Mouse (Mus musculus) intestine, embryonic 14.5 days (tissue): ENCODE measurements around the gene Skida1. TPM values are rescaled to one million over a fixed set of nuclear protein-coding genes. Genes with fewer than 3 reads are reported as not detected.

Source experiments
- ATAC-seq: fragments of 200-750 bp; cut with Nextera tagmentation; replicated peaks from 2 replicates; pipeline ENCODE4 v1.8.0; 2017; ENCODE audit warnings: low read depth, moderate number of reproducible peaks, moderate TSS enrichment, moderate library complexity; ENCODE audit not compliant: low FRiP score, low TSS enrichment
- DNase-seq: peaks from one replicate; pipeline ENCODE4 v3.0.0-alpha.2; 2018; ENCODE audit warnings: low spot score
- H3K27ac ChIP-seq: fragments of 300-500 bp; sonication (generic); 2 replicates; pipeline ENCODE4 v1.5.1; 2014; ENCODE audit warnings: low read depth, mild to moderate bottlenecking, control low read depth
- H3K27me3 ChIP-seq: fragments of 300-500 bp; sonication (generic); replicated peaks from 2 replicates; pipeline ENCODE4 v1.6.1; 2014; ENCODE audit warnings: low read length, control low read depth; ENCODE audit not compliant: control insufficient read depth, insufficient read depth
- H3K36me3 ChIP-seq: fragments of 300-500 bp; sonication (generic); 2 replicates; pipeline ENCODE4 v1.6.1; 2014; ENCODE audit warnings: low read length, control low read depth; ENCODE audit not compliant: control insufficient read depth, insufficient read depth
- H3K4me1 ChIP-seq: fragments of 300-500 bp; sonication (generic); replicated peaks from 2 replicates; pipeline ENCODE4 v1.6.1; 2014; ENCODE audit warnings: low read length, control low read depth, mixed read lengths; ENCODE audit not compliant: control insufficient read depth, insufficient read depth
- H3K4me2 ChIP-seq: fragments of 300-500 bp; sonication (generic); 2 replicates; pipeline ENCODE4 v1.6.1; 2014; ENCODE audit warnings: low read length
- H3K4me3 ChIP-seq: fragments of 300-500 bp; sonication (generic); 2 replicates; pipeline ENCODE4 v1.5.1; 2014; ENCODE audit warnings: low read depth, low read length, control low read depth, mixed read lengths
- H3K9ac ChIP-seq: fragments of 300-500 bp; sonication (generic); 2 replicates; pipeline ENCODE4 v1.6.1; 2014; ENCODE audit warnings: mild to moderate bottlenecking, low read length
- H3K9me3 ChIP-seq: fragments of 300-500 bp; sonication (generic); 2 replicates; pipeline ENCODE4 v1.6.1; 2016; ENCODE audit warnings: low read length, control low read depth; ENCODE audit not compliant: control insufficient read depth
- WGBS: fragments of 180-500 bp; shearing (Covaris S2); extraction: QIAGEN DNeasy Blood & Tissue Kit; methylation state at CpG from one replicate; pipeline ENCODE4 v1.1.7; 2014; 5-methylcytosine and 5-hydroxymethylcytosine counted together
- polyA plus RNA-seq: library from polyadenylated mRNA; unstranded; fragments of >200 nt; fragmentation: Nextera tagmentation; extraction: Ambion mirVana; gene quantifications from 2 replicates; pipeline ENCODE4 v1.2.1, GENCODE M21; 2014

Skida1 gene
- polyA plus RNA-seq, 1 experiment from 2014 or later, result 3.3 TPM

DNA sequence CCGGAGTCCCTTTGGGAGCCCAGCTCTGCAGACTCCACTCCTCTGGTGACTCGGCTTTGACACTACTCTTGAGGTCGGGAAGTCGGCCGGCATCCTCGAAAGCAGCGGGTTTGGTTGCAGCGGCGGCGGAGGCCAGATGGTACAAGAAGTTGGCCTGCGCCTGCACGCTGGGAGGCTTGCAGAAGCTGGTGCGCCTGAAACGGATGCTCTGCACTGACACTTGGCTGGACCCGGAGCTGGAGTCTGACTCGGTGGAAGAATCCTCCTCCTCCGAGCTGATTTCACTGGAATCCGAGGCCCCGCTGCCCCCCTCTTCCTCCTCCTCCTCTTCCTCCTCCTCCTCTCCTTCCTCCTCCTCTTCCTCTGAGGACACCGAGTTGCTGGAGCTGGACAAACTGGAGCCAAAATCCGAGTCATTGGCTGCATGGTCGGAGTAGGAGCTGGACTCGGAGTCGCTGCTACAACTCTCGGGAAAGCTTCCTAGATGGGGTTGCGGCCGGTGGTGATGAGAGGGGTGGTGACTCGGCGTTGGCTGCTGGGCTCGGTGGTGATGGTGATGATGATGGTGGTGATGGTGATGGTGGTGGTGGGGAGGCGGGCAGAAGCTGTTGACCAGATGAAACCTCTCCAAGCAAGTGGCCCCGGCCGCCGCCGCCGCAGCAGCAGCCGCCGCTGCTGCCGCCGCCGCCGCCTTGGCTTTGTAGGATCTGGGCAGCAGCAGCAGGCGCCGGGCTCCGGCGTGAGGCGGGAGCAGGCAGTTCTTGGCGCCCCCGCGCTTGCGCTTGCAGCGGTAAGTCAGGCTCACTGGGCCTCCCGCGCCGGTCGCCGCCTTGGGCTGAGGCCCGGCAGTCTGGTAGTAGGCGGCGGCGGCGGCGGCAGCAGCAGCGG lies 1.8 kb downstream of the Skida1 start:
- Histone ChIP-seq H3K27ac (peak overlapping the region; percentile 95), H3K4me2 (peak overlapping the region; percentile 85), H3K9ac (peak overlapping the region; percentile 87), H3K27me3 (no peaks in the 10 kb centered on the region), H3K9me3 (no peaks in the 10 kb centered on the region), H3K36me3 (no peaks in the 10 kb centered on the region), H3K4me1 (peaks cover 51% of the 10 kb centered on the region), H3K4me3 (peak overlapping the region; percentile 74)
- WGBS, result under 1% methylated on average over 64 of the region's 64 CpGs
- ATAC-seq, result peak; percentile 37
- peak; percentile 79 for DNase-seq

DNA sequence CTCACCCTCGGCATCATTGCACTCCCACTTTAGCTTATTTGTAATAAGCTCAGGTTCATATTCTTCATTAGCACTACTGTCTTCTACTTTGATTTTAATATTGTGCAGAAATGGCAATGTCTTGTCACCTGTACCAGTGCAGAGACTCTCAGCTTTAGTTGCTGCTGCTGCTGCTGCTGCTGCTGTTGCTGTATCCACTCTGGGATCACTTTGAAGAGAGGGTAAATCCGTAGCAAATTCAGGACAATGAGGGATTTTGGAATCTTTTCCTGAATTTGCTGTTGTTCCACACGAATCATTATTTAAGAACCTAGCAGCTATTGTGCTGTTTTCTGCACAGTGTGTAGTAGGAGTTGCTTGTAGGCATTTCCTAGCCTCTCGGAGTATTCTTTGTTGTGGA lies 2.7 kb downstream of the Skida1 start:
- 4% methylated on average over 4 of the region's 4 CpGs for WGBS
- Histone ChIP-seq H3K9ac (peak overlapping the region; percentile 87), H3K36me3 (no peaks in the 10 kb centered on the region), H3K9me3 (no peaks in the 10 kb centered on the region), H3K27me3 (no peaks in the 10 kb centered on the region), H3K4me2 (peak overlapping the region; percentile 85), H3K4me3 (peak overlapping the region; percentile 74), H3K4me1 (peaks cover 54% of the 10 kb centered on the region), H3K27ac (peak overlapping the region; percentile 95)
- ATAC-seq (no peak), DNase-seq (no peak)

DNA sequence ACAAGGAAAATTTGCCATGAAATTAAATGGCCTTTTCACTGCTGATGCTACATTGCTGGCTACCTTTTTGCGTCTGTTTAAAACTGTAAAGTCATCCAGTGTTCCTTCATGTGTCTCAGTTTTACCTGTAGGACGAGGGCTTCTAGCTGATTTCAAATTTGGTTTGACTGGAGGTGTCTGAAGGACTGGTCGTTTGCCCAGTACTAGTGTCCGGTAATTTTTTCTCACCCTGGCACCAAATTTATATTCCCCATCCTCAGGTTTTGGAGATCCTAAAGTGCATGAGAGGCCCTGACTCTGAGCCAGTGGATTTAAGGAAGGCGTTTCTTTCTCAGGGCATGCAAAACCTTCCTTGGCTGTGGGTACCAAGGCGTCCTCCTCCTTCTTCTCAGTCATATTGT lies 3.1 kb downstream of the Skida1 start:
- no peak for DNase-seq
- Histone ChIP-seq H3K9ac (peak overlapping the region; percentile 87), H3K4me1 (peaks cover 55% of the 10 kb centered on the region), H3K27me3 (no peaks in the 10 kb centered on the region), H3K27ac (peak overlapping the region; percentile 95; the same call in 1 of the 2 replicates), H3K4me3 (peak overlapping the region; percentile 74), H3K9me3 (no peaks in the 10 kb centered on the region), H3K4me2 (peak overlapping the region; percentile 85), H3K36me3 (no peaks in the 10 kb centered on the region)
- WGBS, result 20% methylated on average over 6 of the region's 6 CpGs
- ATAC-seq, result no peak

- DNase-seq, result no peak
- peaks cover 55% of the 10 kb centered on the region for H3K4me1 ChIP-seq
- no peak for ATAC-seq
- H3K9me3 ChIP-seq, result no peaks in the 10 kb centered on the region
- no peaks in the 10 kb centered on the region for H3K36me3 ChIP-seq
- H3K9ac ChIP-seq, result peak overlapping the region; percentile 87
- WGBS, result 10% methylated on average over 7 of the region's 7 CpGs
- peak overlapping the region; percentile 85 for H3K4me2 ChIP-seq
- H3K27me3 ChIP-seq, result no peaks in the 10 kb centered on the region
- H3K4me3 ChIP-seq, result peak overlapping the region; percentile 74
- peak overlapping the region; percentile 95; the same call in 1 of the 2 replicates for H3K27ac ChIP-seq
Observed at GRCm38 (mm10) chr2:18045143-18045780, 3.6 kb downstream of the Skida1 start.

GRCm38 (mm10) chr2:18041199-18041885 lies 7.5 kb downstream of the Skida1 start:
- ATAC-seq (0 out of 2 replicates have a peak, but pooled peaks have one; percentile 37), DNase-seq (peak; percentile 73)
- Histone ChIP-seq H3K9me3 (no peaks in the 10 kb centered on the region), H3K27ac (peak overlapping the region; percentile 59; the same call in 1 of the 2 replicates), H3K36me3 (no peaks in the 10 kb centered on the region), H3K4me3 (no peak overlapping the region), H3K4me1 (peaks cover 56% of the 10 kb centered on the region), H3K9ac (peak overlapping the region; percentile 27), H3K27me3 (no peaks in the 10 kb centered on the region), H3K4me2 (peak overlapping the region; percentile 56)
- 39% methylated on average over 14 of the region's 14 CpGs for WGBS

GRCm38 (mm10) chr2:18040347-18041160 lies 8.3 kb downstream of the Skida1 start:
- Histone ChIP-seq H3K4me1 (peaks cover 50% of the 10 kb centered on the region), H3K27ac (peak overlapping the region; percentile 59; the same call in 1 of the 2 replicates), H3K4me3 (no peak overlapping the region), H3K9ac (peak overlapping the region; percentile 27; the same call in 1 of the 2 replicates), H3K36me3 (no peaks in the 10 kb centered on the region), H3K27me3 (no peaks in the 10 kb centered on the region), H3K9me3 (no peaks in the 10 kb centered on the region), H3K4me2 (peak overlapping the region; percentile 56)
- ATAC-seq (no peak; the same call in 1 of the 2 replicates), DNase-seq (peak; percentile 73)
- 45% methylated on average over 27 of the region's 27 CpGs for WGBS

GRCm38 (mm10) chr2:18039566-18040290 lies 9.1 kb downstream of the Skida1 start:
- Histone ChIP-seq H3K36me3 (no peaks in the 10 kb centered on the region), H3K9me3 (no peaks in the 10 kb centered on the region), H3K4me2 (peak overlapping the region; percentile 56), H3K27me3 (no peaks in the 10 kb centered on the region), H3K4me3 (peak overlapping the region; percentile 7), H3K27ac (peak overlapping the region; percentile 4; the same call in 1 of the 2 replicates), H3K4me1 (peaks cover 47% of the 10 kb centered on the region), H3K9ac (peak overlapping the region; percentile 34)
- DNase-seq (peak; percentile 84), ATAC-seq (peak; percentile 44; the same call in 1 of the 2 replicates)
- 12% methylated on average over 46 of the region's 46 CpGs for WGBS
